Mouse (Mus musculus): ENCODE measurements around the gene Camta2. TPM values are rescaled to one million over a fixed set of nuclear protein-coding genes. Genes with fewer than 3 reads are reported as not detected.

The Camta2 gene
- polyA plus RNA-seq, 1 experiment from 2014 or later = 15.0 TPM

DNA sequence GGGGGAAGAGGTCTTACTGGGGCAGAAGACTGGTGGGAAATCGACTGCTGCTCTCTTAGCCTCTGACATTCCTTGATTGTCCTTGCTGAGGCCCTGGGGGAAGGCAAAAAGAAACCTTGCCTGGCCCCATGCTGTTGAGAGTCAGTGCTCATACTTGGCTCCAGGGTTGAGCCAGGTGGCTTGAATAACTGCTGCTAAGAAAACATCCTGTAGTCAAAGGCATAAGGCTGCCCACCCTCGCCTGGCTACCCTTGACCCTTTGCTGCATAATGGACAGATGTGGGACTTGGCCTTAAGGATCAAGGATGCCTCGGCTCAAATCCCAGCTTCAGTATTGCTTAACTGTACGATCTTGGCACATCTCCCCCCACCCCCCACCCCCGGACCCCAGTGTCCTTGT, 30.6 kb upstream of the Camta2 start:
- ATAC-seq (replicated peaks; ENCODE audit: extremely low read depth, insufficient read depth, low FRiP score) = no peak
- Histone ChIP-seq H3K4me3 (ENCODE audit: low read length) (no peak overlapping the region), H3K27me3 (ENCODE audit: control insufficient read depth, insufficient read depth, low read length) (no peaks in the 10 kb centered on the region), H3K27ac (ENCODE audit: low read length) (no peak overlapping the region), H3K36me3 (ENCODE audit: control insufficient read depth, insufficient read depth) (peaks cover 63% of the 10 kb centered on the region), H3K4me2 (ENCODE audit: low read depth, low read length) (no peak overlapping the region), H3K4me1 (ENCODE audit: control insufficient read depth, insufficient read depth, low read length) (no peaks in the 10 kb centered on the region), H3K9me3 (replicated peaks; ENCODE audit: control insufficient read depth, low read length) (no peaks in the 10 kb centered on the region), H3K9ac (ENCODE audit: low read length) (no peak overlapping the region)
- WGBS = 84% methylated on average over 5 of the region's 5 CpGs

DNA sequence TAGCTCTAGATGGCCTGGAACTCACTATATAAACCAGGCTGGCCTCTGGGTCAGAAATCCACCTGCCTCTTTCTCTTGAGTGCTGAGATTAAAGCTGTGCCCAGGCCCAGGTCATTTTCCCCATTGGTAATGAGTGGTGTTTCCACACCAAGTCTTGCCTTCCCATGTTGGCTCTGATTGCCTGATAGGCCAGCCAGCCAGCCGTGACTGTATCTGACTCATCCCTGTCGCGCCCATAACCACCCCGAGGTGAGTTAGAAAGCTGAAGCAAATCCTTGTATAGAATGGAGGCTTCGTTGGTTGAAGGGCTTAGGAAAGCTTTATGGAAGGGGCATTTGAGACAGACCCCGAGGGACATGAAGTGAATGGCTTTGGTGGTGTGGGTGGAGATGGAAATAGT, 27.9 kb upstream of the Camta2 start:
- Histone ChIP-seq H3K9me3 (replicated peaks; ENCODE audit: control insufficient read depth, low read length) (no peaks in the 10 kb centered on the region), H3K36me3 (ENCODE audit: control insufficient read depth, insufficient read depth) (peaks cover 72% of the 10 kb centered on the region), H3K27me3 (ENCODE audit: control insufficient read depth, insufficient read depth, low read length) (no peaks in the 10 kb centered on the region), H3K4me3 (ENCODE audit: low read length) (no peak overlapping the region), H3K4me2 (ENCODE audit: low read depth, low read length) (no peak overlapping the region), H3K4me1 (ENCODE audit: control insufficient read depth, insufficient read depth, low read length) (no peaks in the 10 kb centered on the region), H3K27ac (ENCODE audit: low read length) (no peak overlapping the region), H3K9ac (ENCODE audit: low read length) (no peak overlapping the region)
- WGBS = 86% methylated on average over 6 of the region's 6 CpGs
- ATAC-seq (replicated peaks; ENCODE audit: extremely low read depth, insufficient read depth, low FRiP score) = no peak

DNA sequence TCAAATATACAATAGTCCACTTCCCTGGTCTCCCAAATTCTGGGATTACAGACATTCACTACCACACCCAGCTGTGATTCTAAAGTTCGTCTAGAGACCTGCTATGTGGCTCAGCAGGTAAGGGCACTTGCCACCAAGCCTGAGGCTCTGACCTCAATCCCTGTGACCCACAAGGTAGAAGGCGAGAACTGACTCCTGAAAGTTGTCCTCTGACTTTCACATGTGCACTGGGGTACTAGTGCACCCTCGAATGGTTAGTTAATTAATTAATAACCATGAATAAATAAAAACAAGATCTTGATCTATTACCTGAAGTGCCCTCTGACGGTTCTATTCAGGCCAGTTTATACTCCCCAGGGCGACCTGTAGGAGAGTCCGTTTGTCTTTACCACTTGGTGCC, 25.3 kb upstream of the Camta2 start:
- no peak overlapping the region for H3K27ac ChIP-seq (ENCODE audit: low read length)
- H3K36me3 ChIP-seq (ENCODE audit: control insufficient read depth, insufficient read depth) = peaks cover 66% of the 10 kb centered on the region
- ATAC-seq (replicated peaks; ENCODE audit: extremely low read depth, insufficient read depth, low FRiP score) = no peak
- 86% methylated on average over 6 of the region's 6 CpGs for WGBS
- H3K4me1 ChIP-seq (ENCODE audit: control insufficient read depth, insufficient read depth, low read length) = no peaks in the 10 kb centered on the region
- H3K27me3 ChIP-seq (ENCODE audit: control insufficient read depth, insufficient read depth, low read length) = no peaks in the 10 kb centered on the region
- no peak overlapping the region for H3K9ac ChIP-seq (ENCODE audit: low read length)
- H3K4me3 ChIP-seq (ENCODE audit: low read length) = no peak overlapping the region
- H3K9me3 ChIP-seq (replicated peaks; ENCODE audit: control insufficient read depth, low read length) = no peaks in the 10 kb centered on the region
- H3K4me2 ChIP-seq (ENCODE audit: low read depth, low read length) = no peak overlapping the region

DNA sequence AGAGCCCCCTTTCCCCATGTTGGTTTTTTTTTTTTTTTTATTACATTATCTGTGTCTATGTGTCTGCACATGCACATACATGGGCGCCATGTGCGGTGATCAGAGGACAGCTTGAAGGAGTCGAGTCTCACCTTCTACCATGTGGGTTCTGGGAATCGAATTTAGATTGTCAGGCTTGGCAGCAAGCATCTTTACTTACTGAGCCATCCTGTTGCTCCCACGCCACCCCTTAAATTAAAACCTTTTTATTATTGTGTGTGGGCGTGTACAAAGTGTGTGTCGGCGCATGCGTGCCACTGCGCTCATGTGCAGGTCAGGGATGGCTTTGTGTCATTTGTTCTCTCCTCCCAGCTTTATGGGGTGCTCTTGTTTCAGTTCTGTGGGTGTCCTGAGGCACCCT, 23.1 kb upstream of the Camta2 start:
- no peaks in the 10 kb centered on the region for H3K4me1 ChIP-seq (ENCODE audit: control insufficient read depth, insufficient read depth, low read length)
- no peaks in the 10 kb centered on the region for H3K27me3 ChIP-seq (ENCODE audit: control insufficient read depth, insufficient read depth, low read length)
- no peak for ATAC-seq (replicated peaks; ENCODE audit: extremely low read depth, insufficient read depth, low FRiP score)
- H3K4me2 ChIP-seq (ENCODE audit: low read depth, low read length) = no peak overlapping the region
- no peaks in the 10 kb centered on the region for H3K9me3 ChIP-seq (replicated peaks; ENCODE audit: control insufficient read depth, low read length)
- H3K36me3 ChIP-seq (ENCODE audit: control insufficient read depth, insufficient read depth) = peaks cover 67% of the 10 kb centered on the region
- H3K9ac ChIP-seq (ENCODE audit: low read length) = no peak overlapping the region
- 93% methylated on average over 10 of the region's 10 CpGs for WGBS
- no peak overlapping the region for H3K27ac ChIP-seq (ENCODE audit: low read length)
- H3K4me3 ChIP-seq (ENCODE audit: low read length) = no peak overlapping the region

DNA sequence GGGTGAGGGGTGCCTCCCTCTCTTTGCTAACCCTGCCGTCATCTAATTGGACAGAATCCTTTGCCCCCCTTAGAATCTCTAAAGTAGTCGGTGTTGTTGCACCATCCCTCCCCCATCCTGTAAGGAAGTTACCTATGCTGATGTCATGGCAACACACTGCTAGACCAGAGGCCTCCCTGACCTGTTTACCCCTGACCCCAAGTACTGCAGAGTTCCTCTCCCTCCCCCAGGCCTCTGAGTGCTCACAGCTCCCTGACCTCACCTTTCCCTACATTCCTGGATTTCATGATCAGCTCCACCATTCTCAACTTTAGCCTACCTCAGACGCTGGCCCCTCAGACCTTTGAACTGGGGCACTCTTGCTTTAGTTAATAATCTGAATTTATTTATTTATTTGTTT, 18.2 kb upstream of the Camta2 start:
- ATAC-seq (replicated peaks; ENCODE audit: extremely low read depth, insufficient read depth, low FRiP score) = no peak
- no peak overlapping the region for H3K4me3 ChIP-seq (ENCODE audit: low read length)
- no peak overlapping the region for H3K9ac ChIP-seq (ENCODE audit: low read length)
- 83% methylated on average over 3 of the region's 3 CpGs for WGBS
- H3K27me3 ChIP-seq (ENCODE audit: control insufficient read depth, insufficient read depth, low read length) = no peaks in the 10 kb centered on the region
- H3K4me1 ChIP-seq (ENCODE audit: control insufficient read depth, insufficient read depth, low read length) = peaks cover 21% of the 10 kb centered on the region
- H3K9me3 ChIP-seq (replicated peaks; ENCODE audit: control insufficient read depth, low read length) = no peaks in the 10 kb centered on the region
- H3K27ac ChIP-seq (ENCODE audit: low read length) = no peak overlapping the region
- no peak overlapping the region for H3K4me2 ChIP-seq (ENCODE audit: low read depth, low read length)
- peaks cover 60% of the 10 kb centered on the region for H3K36me3 ChIP-seq (ENCODE audit: control insufficient read depth, insufficient read depth)

DNA sequence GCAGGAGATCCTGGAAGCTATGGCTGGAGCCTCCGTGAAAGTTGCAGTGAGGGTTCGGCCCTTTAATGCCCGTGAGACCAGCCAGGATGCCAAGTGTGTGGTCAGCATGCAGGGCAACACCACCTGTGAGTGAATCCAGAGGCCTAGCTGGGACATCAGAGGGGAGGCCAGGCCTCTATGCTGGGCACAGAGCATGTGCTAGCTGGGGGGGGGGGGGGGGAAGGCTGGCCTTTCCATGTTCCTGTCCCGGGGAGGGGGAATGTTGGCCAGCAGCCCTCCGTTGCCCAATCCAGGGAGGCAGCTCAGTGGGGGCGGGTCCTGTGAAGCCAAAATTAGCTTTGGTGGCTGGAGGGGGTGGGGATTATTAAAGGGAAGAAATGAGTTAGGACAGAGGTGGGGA, 14.9 kb upstream of the Camta2 start:
- peak; percentile 49 for ATAC-seq (replicated peaks; ENCODE audit: extremely low read depth, insufficient read depth, low FRiP score)
- Histone ChIP-seq H3K9ac (ENCODE audit: low read length) (peak overlapping the region; percentile 93), H3K4me1 (ENCODE audit: control insufficient read depth, insufficient read depth, low read length) (peaks cover 21% of the 10 kb centered on the region), H3K27me3 (ENCODE audit: control insufficient read depth, insufficient read depth, low read length) (no peaks in the 10 kb centered on the region), H3K36me3 (ENCODE audit: control insufficient read depth, insufficient read depth) (peaks cover 39% of the 10 kb centered on the region), H3K4me2 (ENCODE audit: low read depth, low read length) (peak overlapping the region; percentile 78), H3K9me3 (replicated peaks; ENCODE audit: control insufficient read depth, low read length) (no peaks in the 10 kb centered on the region), H3K27ac (ENCODE audit: low read length) (peak overlapping the region; percentile 95), H3K4me3 (ENCODE audit: low read length) (peak overlapping the region; percentile 81)
- 33% methylated on average over 6 of the region's 6 CpGs for WGBS

DNA sequence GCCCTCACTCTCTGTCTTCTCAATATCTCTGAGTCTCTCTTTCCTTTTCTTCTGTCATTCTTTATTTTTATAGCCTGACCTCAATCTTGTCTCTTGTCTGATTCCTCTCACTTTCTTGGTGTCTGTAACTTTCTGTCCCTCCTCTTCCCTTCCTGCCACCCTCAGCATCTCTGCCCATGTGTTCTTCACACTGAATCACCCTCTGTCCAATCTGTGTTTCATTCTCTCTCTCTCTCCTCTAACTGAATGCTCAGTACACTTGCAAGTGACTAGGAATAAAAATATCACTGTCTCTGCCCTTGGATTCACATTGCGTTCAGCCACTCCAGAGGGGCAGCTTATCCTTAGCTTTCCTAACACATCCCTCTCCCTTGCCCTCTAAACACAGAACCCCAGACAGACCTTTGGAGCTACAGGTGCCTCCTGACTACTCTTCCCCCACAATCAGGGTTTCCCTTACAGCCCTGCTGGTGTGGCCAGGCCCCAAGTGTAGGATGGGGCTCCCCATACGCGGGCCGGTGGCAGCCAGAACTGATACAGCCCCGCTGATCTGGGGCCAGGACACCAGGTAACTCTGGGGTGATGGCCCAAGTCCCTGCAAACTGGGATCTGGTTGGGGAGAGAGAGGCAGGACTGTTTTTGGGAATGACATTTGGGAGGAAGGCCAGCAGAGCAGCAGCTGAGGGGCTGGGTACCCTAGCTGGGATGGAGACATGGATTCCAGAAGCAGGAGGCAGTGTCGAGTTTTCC, 14.3 kb upstream of the Camta2 start:
- peak overlapping the region; percentile 81 for H3K4me3 ChIP-seq (ENCODE audit: low read length)
- WGBS = 48% methylated on average over 6 of the region's 6 CpGs
- H3K27ac ChIP-seq (ENCODE audit: low read length) = peak overlapping the region; percentile 95
- no peaks in the 10 kb centered on the region for H3K27me3 ChIP-seq (ENCODE audit: control insufficient read depth, insufficient read depth, low read length)
- no peaks in the 10 kb centered on the region for H3K9me3 ChIP-seq (replicated peaks; ENCODE audit: control insufficient read depth, low read length)
- peak overlapping the region; percentile 78 for H3K4me2 ChIP-seq (ENCODE audit: low read depth, low read length)
- peaks cover 21% of the 10 kb centered on the region for H3K4me1 ChIP-seq (ENCODE audit: control insufficient read depth, insufficient read depth, low read length)
- H3K9ac ChIP-seq (ENCODE audit: low read length) = peak overlapping the region; percentile 93
- no peak for ATAC-seq (replicated peaks; ENCODE audit: extremely low read depth, insufficient read depth, low FRiP score)
- peaks cover 33% of the 10 kb centered on the region for H3K36me3 ChIP-seq (ENCODE audit: control insufficient read depth, insufficient read depth)

DNA sequence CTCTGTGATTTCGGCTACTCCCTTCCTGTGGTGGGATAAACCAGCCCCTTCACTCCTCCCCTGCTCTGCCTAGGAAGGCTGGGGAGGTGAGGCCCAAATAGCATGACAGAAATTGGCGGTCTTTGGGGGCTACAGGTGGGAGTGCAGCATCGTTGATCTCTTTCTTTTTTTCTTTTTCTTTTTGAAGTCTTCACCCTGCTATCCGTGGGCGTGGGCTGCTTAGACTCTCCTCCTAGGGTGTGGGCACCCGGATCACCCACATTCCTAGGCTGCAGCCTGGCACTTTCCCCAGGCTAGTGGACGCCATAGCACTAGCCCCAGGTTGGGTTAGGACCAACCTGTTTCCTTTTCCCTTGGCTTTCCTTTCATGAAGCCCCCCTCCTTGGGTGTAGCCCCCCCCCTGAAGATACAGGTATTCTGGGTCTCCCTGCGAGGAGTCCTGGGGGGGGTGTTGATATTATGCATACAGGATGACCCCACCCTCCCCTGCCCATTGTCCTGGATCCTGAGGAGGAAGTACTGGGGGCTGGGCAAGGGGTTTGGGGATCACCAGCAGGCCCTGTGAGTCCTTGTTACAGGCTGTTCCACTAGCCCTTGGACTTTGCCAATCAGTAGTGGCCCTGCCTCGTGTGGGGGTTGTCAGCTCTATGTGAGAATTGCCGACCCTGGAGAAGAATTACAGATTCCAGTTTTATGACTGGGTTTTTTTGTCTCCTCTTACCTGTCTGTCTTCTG, 13.5 kb upstream of the Camta2 start:
- Histone ChIP-seq H3K4me3 (ENCODE audit: low read length) (peak overlapping the region; percentile 81), H3K27ac (ENCODE audit: low read length) (peak overlapping the region; percentile 95), H3K27me3 (ENCODE audit: control insufficient read depth, insufficient read depth, low read length) (no peaks in the 10 kb centered on the region), H3K4me2 (ENCODE audit: low read depth, low read length) (peak overlapping the region; percentile 78), H3K4me1 (ENCODE audit: control insufficient read depth, insufficient read depth, low read length) (peaks cover 21% of the 10 kb centered on the region), H3K9ac (ENCODE audit: low read length) (peak overlapping the region; percentile 93), H3K36me3 (ENCODE audit: control insufficient read depth, insufficient read depth) (peaks cover 26% of the 10 kb centered on the region), H3K9me3 (replicated peaks; ENCODE audit: control insufficient read depth, low read length) (no peaks in the 10 kb centered on the region)
- WGBS = 12% methylated on average over 10 of the region's 10 CpGs
- no peak for ATAC-seq (replicated peaks; ENCODE audit: extremely low read depth, insufficient read depth, low FRiP score)

DNA sequence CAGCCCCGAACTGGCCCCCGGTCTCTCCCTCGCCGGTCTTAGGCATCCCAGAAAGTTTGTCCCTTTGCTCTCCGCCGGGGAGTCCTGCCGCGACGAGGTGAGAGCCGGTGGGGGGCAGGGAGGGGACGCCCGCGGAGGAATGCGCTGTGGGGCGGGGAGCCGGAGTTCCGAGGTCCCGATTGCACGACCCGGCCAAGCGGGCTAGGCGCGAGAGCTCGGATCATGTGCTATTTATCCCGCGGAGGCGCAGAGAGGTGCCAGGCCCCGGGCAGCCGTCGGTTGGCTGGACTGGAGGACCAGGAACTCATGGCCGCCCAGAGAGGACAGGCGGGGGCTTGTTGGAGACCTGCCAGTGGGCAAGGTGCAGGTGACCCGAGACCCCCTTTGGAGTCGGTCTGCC, 12.7 kb upstream of the Camta2 start:
- peaks cover 21% of the 10 kb centered on the region for H3K4me1 ChIP-seq (ENCODE audit: control insufficient read depth, insufficient read depth, low read length)
- H3K4me2 ChIP-seq (ENCODE audit: low read depth, low read length) = peak overlapping the region; percentile 78
- under 1% methylated on average over 34 of the region's 34 CpGs for WGBS
- peaks cover 20% of the 10 kb centered on the region for H3K36me3 ChIP-seq (ENCODE audit: control insufficient read depth, insufficient read depth)
- H3K27ac ChIP-seq (ENCODE audit: low read length) = peak overlapping the region; percentile 95
- peak; percentile 52 for ATAC-seq (replicated peaks; ENCODE audit: extremely low read depth, insufficient read depth, low FRiP score)
- peak overlapping the region; percentile 81 for H3K4me3 ChIP-seq (ENCODE audit: low read length)
- no peaks in the 10 kb centered on the region for H3K27me3 ChIP-seq (ENCODE audit: control insufficient read depth, insufficient read depth, low read length)
- peak overlapping the region; percentile 93 for H3K9ac ChIP-seq (ENCODE audit: low read length)
- H3K9me3 ChIP-seq (replicated peaks; ENCODE audit: control insufficient read depth, low read length) = no peaks in the 10 kb centered on the region
